Mouse (Mus musculus) hindbrain, embryonic 11.5 days (tissue): ENCODE results near the gene Itgb2. TPM values are rescaled to one million over a fixed set of nuclear protein-coding genes. Genes with fewer than 3 reads are reported as not detected.

ENCODE experiments used
- ATAC-seq: fragments of 200-750 bp; cut with Nextera tagmentation; 2 replicates; pipeline ENCODE4 v1.8.0; 2017; ENCODE audit warnings: mild to moderate bottlenecking, moderate TSS enrichment, moderate library complexity; ENCODE audit not compliant: low FRiP score
- DNase-seq: peaks from one replicate; pipeline ENCODE4 v3.0.0-alpha.2; 2015; ENCODE audit warnings: low spot score
- H3K27ac ChIP-seq: fragments of 300-500 bp; sonication (generic); 2 replicates; pipeline ENCODE4 v1.5.1; 2014; ENCODE audit warnings: mild to moderate bottlenecking, low read depth, low read length
- H3K27me3 ChIP-seq: fragments of 300-500 bp; sonication (generic); 2 replicates; pipeline ENCODE4 v1.6.1; 2014; ENCODE audit warnings: mild to moderate bottlenecking, low read length, moderate library complexity, mixed read lengths; ENCODE audit not compliant: control insufficient read depth, insufficient read depth
- H3K36me3 ChIP-seq: fragments of 300-500 bp; sonication (generic); 2 replicates; pipeline ENCODE4 v1.6.1; 2014; ENCODE audit warnings: mild to moderate bottlenecking, low read length, moderate library complexity, mixed read lengths; ENCODE audit not compliant: control insufficient read depth, insufficient read depth
- H3K4me1 ChIP-seq: fragments of 300-500 bp; sonication (generic); replicated peaks from 2 replicates; pipeline ENCODE4 v1.6.1; 2014; ENCODE audit warnings: low read length, mixed read lengths; ENCODE audit not compliant: control insufficient read depth, insufficient read depth
- H3K4me2 ChIP-seq: fragments of 300-500 bp; sonication (generic); replicated peaks from 2 replicates; pipeline ENCODE4 v1.6.1; 2014; ENCODE audit warnings: mild to moderate bottlenecking, low read depth, low read length
- H3K4me3 ChIP-seq: fragments of 300-500 bp; sonication (generic); 2 replicates; pipeline ENCODE4 v1.5.1; 2014; ENCODE audit warnings: low read depth, low read length
- H3K9ac ChIP-seq: fragments of 300-500 bp; sonication (generic); 2 replicates; pipeline ENCODE4 v1.6.1; 2014; ENCODE audit warnings: low read depth, low read length
- H3K9me3 ChIP-seq: fragments of 300-500 bp; sonication (generic); 2 replicates; pipeline ENCODE4 v1.6.1; 2016; ENCODE audit warnings: low read length; ENCODE audit not compliant: control insufficient read depth
- WGBS: fragments of 180-500 bp; shearing (Covaris S2); extraction: QIAGEN DNeasy Blood & Tissue Kit; methylation state at CpG from one replicate; pipeline ENCODE4 v1.1.7; 2014; 5-methylcytosine and 5-hydroxymethylcytosine counted together
- polyA plus RNA-seq: library from polyadenylated mRNA; unstranded; fragments of >200 nt; fragmentation: Nextera tagmentation; extraction: Ambion mirVana; gene quantifications from 2 replicates; pipeline ENCODE4 v1.2.1, GENCODE M21; 2014

Itgb2 gene
- polyA plus RNA-seq, 1 experiment from 2014 or later: 1.2 TPM

- Histone ChIP-seq H3K4me1 (peaks cover 4% of the 10 kb centered on the region; the same call in 1 of the 2 replicates), H3K27ac (no peak overlapping the region), H3K9ac (peak overlapping the region; percentile 50), H3K27me3 (peaks cover 4% of the 10 kb centered on the region; the same call in 1 of the 2 replicates), H3K4me3 (peak overlapping the region; percentile 27), H3K9me3 (no peaks in the 10 kb centered on the region), H3K36me3 (no peaks in the 10 kb centered on the region), H3K4me2 (peak overlapping the region; percentile 45)
- no peak for ATAC-seq
- WGBS: 13% methylated on average over 18 of the region's 18 CpGs
- DNase-seq: peak; percentile 26
Measured at GRCm38 (mm10) chr10:77522021-77522731, 7.9 kb upstream of the Itgb2 start.

- H3K4me2 ChIP-seq: peak overlapping the region; percentile 45
- peak overlapping the region; percentile 27 for H3K4me3 ChIP-seq
- peaks cover 4% of the 10 kb centered on the region; the same call in 1 of the 2 replicates for H3K4me1 ChIP-seq
- no peaks in the 10 kb centered on the region for H3K36me3 ChIP-seq
- peaks cover 4% of the 10 kb centered on the region; the same call in 1 of the 2 replicates for H3K27me3 ChIP-seq
- H3K27ac ChIP-seq: no peak overlapping the region
- 58% methylated on average over 12 of the region's 12 CpGs for WGBS
- no peaks in the 10 kb centered on the region for H3K9me3 ChIP-seq
- ATAC-seq (no peak), DNase-seq (no peak)
- H3K9ac ChIP-seq: peak overlapping the region; percentile 50
Measured at GRCm38 (mm10) chr10:77522746-77523145, 7.3 kb upstream of the Itgb2 start.

- Histone ChIP-seq H3K9ac (no peak overlapping the region), H3K27ac (no peak overlapping the region), H3K4me2 (no peak overlapping the region), H3K4me1 (peaks cover 4% of the 10 kb centered on the region; the same call in 1 of the 2 replicates), H3K27me3 (peaks cover 4% of the 10 kb centered on the region; the same call in 1 of the 2 replicates), H3K4me3 (no peak overlapping the region), H3K36me3 (no peaks in the 10 kb centered on the region), H3K9me3 (no peaks in the 10 kb centered on the region)
- 73% methylated on average over 7 of the region's 7 CpGs for WGBS
- DNase-seq (no peak), ATAC-seq (no peak)
Measured at GRCm38 (mm10) chr10:77523321-77523720, 6.7 kb upstream of the Itgb2 start.

GRCm38 (mm10) chr10:77526488-77526887, 3.6 kb upstream of the Itgb2 start:
- no peak for ATAC-seq
- 67% methylated on average over 2 of the region's 2 CpGs for WGBS
- DNase-seq: no peak

GRCm38 (mm10) chr10:77528634-77529033, 1.4 kb upstream of the Itgb2 start:
- DNase-seq (no peak), ATAC-seq (no peak)
- no peaks in the 10 kb centered on the region for H3K9me3 ChIP-seq
- 87% methylated on average over 6 of the region's 6 CpGs for WGBS
- H3K27me3 ChIP-seq: no peaks in the 10 kb centered on the region
- no peak overlapping the region for H3K4me2 ChIP-seq
- no peak overlapping the region for H3K9ac ChIP-seq
- H3K27ac ChIP-seq: no peak overlapping the region
- H3K36me3 ChIP-seq: no peaks in the 10 kb centered on the region
- H3K4me3 ChIP-seq: no peak overlapping the region
- H3K4me1 ChIP-seq: no peaks in the 10 kb centered on the region

More at GRCm38 (mm10) chr10:77526488-77526887, 3.6 kb upstream of the Itgb2 start:
- H3K4me2 ChIP-seq: no peak overlapping the region
- H3K27ac ChIP-seq: no peak overlapping the region
- H3K27me3 ChIP-seq: peaks cover 4% of the 10 kb centered on the region; the same call in 1 of the 2 replicates
- no peaks in the 10 kb centered on the region for H3K9me3 ChIP-seq
- H3K9ac ChIP-seq: no peak overlapping the region
- no peak overlapping the region for H3K4me3 ChIP-seq
- H3K4me1 ChIP-seq: peaks cover 4% of the 10 kb centered on the region; the same call in 1 of the 2 replicates
- no peaks in the 10 kb centered on the region for H3K36me3 ChIP-seq

GRCm38 (mm10) chr10:77531026-77532019, 1.3 kb downstream of the Itgb2 start:
- no peak for DNase-seq
- WGBS: 76% methylated on average over 6 of the region's 6 CpGs
- no peak overlapping the region for H3K4me2 ChIP-seq
- H3K4me1 ChIP-seq: no peaks in the 10 kb centered on the region
- no peak overlapping the region for H3K9ac ChIP-seq
- H3K27me3 ChIP-seq: no peaks in the 10 kb centered on the region
- H3K9me3 ChIP-seq: no peaks in the 10 kb centered on the region
- H3K27ac ChIP-seq: no peak overlapping the region
- no peak for ATAC-seq
- no peaks in the 10 kb centered on the region for H3K36me3 ChIP-seq
- H3K4me3 ChIP-seq: no peak overlapping the region

- Histone ChIP-seq H3K4me2 (no peak overlapping the region), H3K4me1 (no peaks in the 10 kb centered on the region), H3K27ac (no peak overlapping the region), H3K36me3 (no peaks in the 10 kb centered on the region), H3K9ac (no peak overlapping the region), H3K27me3 (no peaks in the 10 kb centered on the region), H3K4me3 (no peak overlapping the region), H3K9me3 (no peaks in the 10 kb centered on the region)
- 91% methylated on average over 1 of the region's 1 CpGs for WGBS
- DNase-seq: no peak
- no peak for ATAC-seq
Measured at GRCm38 (mm10) chr10:77532020-77532413, 2.0 kb downstream of the Itgb2 start.

- Histone ChIP-seq H3K27ac (no peak overlapping the region), H3K27me3 (no peaks in the 10 kb centered on the region), H3K9ac (no peak overlapping the region), H3K36me3 (no peaks in the 10 kb centered on the region), H3K4me2 (no peak overlapping the region), H3K4me3 (no peak overlapping the region), H3K9me3 (no peaks in the 10 kb centered on the region), H3K4me1 (no peaks in the 10 kb centered on the region)
- DNase-seq (no peak), ATAC-seq (no peak)
- WGBS: 74% methylated on average over 8 of the region's 8 CpGs
Measured at GRCm38 (mm10) chr10:77536727-77537126, 6.7 kb downstream of the Itgb2 start.
